Mouse (Mus musculus): ENCODE data around the gene Phip. TPM values are rescaled to one million over a fixed set of nuclear protein-coding genes. Genes with fewer than 3 reads are reported as not detected.

Phip gene
- total RNA-seq (2021), result 10 to 100 TPM; 72.8 to 81.1 TPM

GRCm38 (mm10) chr9:82975342-82976215 lies at the start of gene Phip:
Gene Phip, minus strand, starts transcription at chr9:82975516.
- peak; percentile 94 to 96 for DNase-seq

GRCm38 (mm10) chr9:83023724-83024123 lies 48.4 kb upstream of the Phip start:
- DNase-seq, result no peak

- DNase-seq, result peak in 1 of 2 experiments; percentile 6
Observed at GRCm38 (mm10) chr9:83014516-83014915, 39.2 kb upstream of the Phip start.

- no peak for DNase-seq
Observed at GRCm38 (mm10) chr9:83008306-83008705, 33.0 kb upstream of the Phip start.

- no peak for DNase-seq
Observed at GRCm38 (mm10) chr9:83001342-83001741, 26.0 kb upstream of the Phip start.

GRCm38 (mm10) chr9:82997765-82998500 lies 22.6 kb upstream of the Phip start:
- DNase-seq, result no peak

- DNase-seq, result peak in 1 of 2 experiments; percentile 20
Observed at GRCm38 (mm10) chr9:82976936-82977335, 1.6 kb upstream of the Phip start.

GRCm38 (mm10) chr9:82976219-82976618 lies 903 bp upstream of the Phip start:
- DNase-seq, result no peak

GRCm38 (mm10) chr9:82974962-82975341 lies 364 bp downstream of the Phip start:
- no peak for DNase-seq

- DNase-seq, result peak; percentile 84 to 87
Observed at GRCm38 (mm10) chr9:82974187-82974861, 992 bp downstream of the Phip start.

GRCm38 (mm10) chr9:82973321-82973892 lies 1.9 kb downstream of the Phip start:
- no peak for DNase-seq

- peak in 1 of 2 experiments; percentile 7 for DNase-seq
Observed at GRCm38 (mm10) chr9:82971433-82971832, 3.9 kb downstream of the Phip start.

- no peak for DNase-seq
Observed at GRCm38 (mm10) chr9:82967076-82967621, 8.2 kb downstream of the Phip start.

GRCm38 (mm10) chr9:82963981-82964380 lies 11.3 kb downstream of the Phip start:
- no peak for DNase-seq

- DNase-seq, result no peak
Observed at GRCm38 (mm10) chr9:82961352-82961751, 14.0 kb downstream of the Phip start.

GRCm38 (mm10) chr9:82955267-82955666 lies 20.0 kb downstream of the Phip start:
- no peak for DNase-seq

- DNase-seq, result no peak
Observed at GRCm38 (mm10) chr9:82952330-82952729, 23.0 kb downstream of the Phip start.

GRCm38 (mm10) chr9:82951435-82952004 lies 23.8 kb downstream of the Phip start:
- DNase-seq, result no peak

GRCm38 (mm10) chr9:82907246-82907645 lies 68.1 kb downstream of the Phip start:
- DNase-seq, result no peak

GRCm38 (mm10) chr9:82888645-82889044 lies 86.7 kb downstream of the Phip start:
- no peak for DNase-seq

GRCm38 (mm10) chr9:82884177-82884576 lies 91.1 kb downstream of the Phip start:
- no peak for DNase-seq

- DNase-seq, result no peak
Observed at GRCm38 (mm10) chr9:82877078-82877477, 98.2 kb downstream of the Phip start.

Measured in layer of hippocampus, postnatal 36 days (tissue).